Comparison of ENCODE assay signal across 21 mouse cellular contexts in genomic region chr8:99285103-99285502, GRCm38 (mm10).
DNase-seq lines count a peak whose midpoint lies in the region; ATAC-seq lines count a peak whose summit lies in the region.
"Had no signal": no experiment of that assay in that cellular context is flagged by ENCODE, and none has a peak within 500 bp of the region (broad histone marks: within the 10 kb centered on the region; RNA-seq: fewer than 3 reads in every experiment).

No protein-coding gene starts in this region.

- DNase-seq in frontal cortex, postnatal 10 days (ENCODE audit: low spot score in 2 of 2): no peak
- peak; percentile 16 for DNase-seq in right cerebral cortex, adult 18-20 months
- no peak for DNase-seq in right cerebral cortex, postnatal 36 days (ENCODE audit: low spot score in 2 of 2)
- peak; percentile 33 for DNase-seq in telencephalon, adult 2 months (ENCODE audit: low read depth, low spot score)
- no peak for DNase-seq in lung, postnatal 14 days
- DNase-seq: adrenal gland, adult 8-10 months; adrenal gland, postnatal 14 days; adrenal gland, postnatal 36 days; B cell, adult 2 months; cerebellum, adult 11 months; cerebellum, adult 18-20 months; cerebellum, adult 8-10 months; cerebellum, adult 9-11 months; cerebellum, postnatal 14 days; forebrain, postnatal 0 days had no signal

- peak; percentile 95 for ATAC-seq in frontal cortex, adult (ENCODE audit: low TSS enrichment)
- ATAC-seq: activated CD4-positive, CD25-positive, alpha-beta regulatory T cell, adult 4 months; CD4-positive, CD25-positive, alpha-beta regulatory T cell, adult 4 months; forebrain, embryonic 13.5 days; forebrain, embryonic 15.5 days; forebrain, postnatal 0 days; Patski had no signal

Comparison
In these comparisons a context has a peak if more than half of its experiments do, and no peak if none do; other contexts are left out.
1. DNase-seq: peak in right cerebral cortex, adult 18-20 months (single experiment) and telencephalon, adult 2 months (single experiment); none in frontal cortex, postnatal 10 days (0 of 2), right cerebral cortex, postnatal 36 days (0 of 2) and lung, postnatal 14 days (single experiment).